Mouse (Mus musculus) left cerebral cortex, adult 18-20 months (tissue): ENCODE measurements at regions not wholly inside any gene's neighbourhood (a gene's known extent, or its start where the extent isn't known, plus 50 kb on each side); places are given as distances from the start of the nearest gene placed in this dataset.

Experiments
- DNase-seq, 2 experiments: peaks; one replicate each; pipeline ENCODE4 v3.0.0; 2021 to 2022; ENCODE audit warnings: low spot score in 2 of 2, mixed read lengths in 1 of 2

DNA sequence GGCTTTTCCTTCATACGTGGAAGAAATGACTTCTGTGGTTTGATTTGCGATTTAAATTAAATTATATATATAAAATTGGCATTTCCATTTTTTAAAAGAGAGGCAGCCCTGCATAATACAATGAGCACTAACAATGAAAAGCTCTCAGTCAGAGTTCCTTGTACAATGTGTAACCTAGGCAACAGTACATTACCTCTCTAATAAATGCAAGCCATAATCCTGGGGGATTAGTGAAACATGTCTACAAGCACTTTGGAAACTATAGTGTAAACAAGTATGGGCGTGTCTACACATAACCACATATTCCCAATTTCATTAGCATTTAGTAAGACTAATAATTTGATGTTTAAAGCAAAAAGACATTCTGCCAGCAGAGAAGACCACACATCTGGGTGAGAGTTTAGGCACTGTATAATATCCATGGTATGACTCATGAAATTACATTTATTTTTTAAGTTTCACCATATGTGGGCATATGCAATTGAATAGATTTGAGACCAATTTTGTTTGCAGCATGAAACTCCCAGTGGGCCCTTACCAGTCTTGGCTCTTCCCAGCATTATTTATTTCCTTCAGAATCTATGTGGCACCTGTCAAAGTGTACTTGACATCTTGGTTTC lies 130.9 kb upstream of the Sstr4 start:
- no peak for DNase-seq

DNA sequence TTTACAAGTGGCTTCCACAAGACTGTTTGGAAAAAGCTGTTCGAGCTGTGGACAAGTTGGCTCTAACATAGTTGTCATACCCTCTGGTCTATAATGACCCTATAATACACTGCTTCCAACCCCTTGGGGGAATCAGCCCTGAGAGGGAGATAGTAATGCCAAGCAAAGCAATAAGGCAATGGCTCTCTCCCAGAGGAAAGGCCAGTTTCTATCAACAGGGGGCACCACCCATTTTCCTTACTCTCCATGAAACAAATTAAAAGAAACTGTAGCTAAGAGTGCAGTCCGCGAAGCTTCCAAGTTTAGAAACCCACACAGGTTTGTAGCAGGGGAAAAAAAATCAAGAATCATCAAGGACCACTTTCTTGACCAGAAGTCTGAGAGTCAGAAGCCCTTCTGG lies 115.9 kb upstream of the Sstr4 start:
- DNase-seq = no peak

DNA sequence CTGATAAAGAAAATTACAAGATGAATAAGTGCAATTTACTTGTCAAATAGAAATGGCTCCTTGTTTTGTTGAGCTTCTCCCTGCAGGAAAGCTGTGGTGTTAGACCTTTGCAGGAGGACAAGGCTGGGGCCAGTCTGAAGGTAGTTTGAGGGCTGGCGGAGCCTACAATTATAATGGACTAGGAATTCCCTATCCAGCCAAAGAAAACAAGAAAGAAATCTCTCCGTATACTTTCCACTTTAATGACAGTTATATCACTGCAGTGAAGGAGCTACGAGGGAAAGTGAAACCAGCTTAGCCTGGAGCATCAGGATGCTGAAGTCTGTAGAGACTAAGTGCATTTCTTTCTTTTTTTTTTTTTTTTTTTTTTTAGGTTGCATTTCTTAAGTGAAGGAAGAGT lies 104.8 kb upstream of the Sstr4 start:
- DNase-seq = no peak

GRCm38 (mm10) chr2:148292442-148292841 lies 102.7 kb upstream of the Sstr4 start:
- DNase-seq = no peak

GRCm38 (mm10) chr2:148292895-148293294 lies 102.2 kb upstream of the Sstr4 start:
- no peak for DNase-seq

DNA sequence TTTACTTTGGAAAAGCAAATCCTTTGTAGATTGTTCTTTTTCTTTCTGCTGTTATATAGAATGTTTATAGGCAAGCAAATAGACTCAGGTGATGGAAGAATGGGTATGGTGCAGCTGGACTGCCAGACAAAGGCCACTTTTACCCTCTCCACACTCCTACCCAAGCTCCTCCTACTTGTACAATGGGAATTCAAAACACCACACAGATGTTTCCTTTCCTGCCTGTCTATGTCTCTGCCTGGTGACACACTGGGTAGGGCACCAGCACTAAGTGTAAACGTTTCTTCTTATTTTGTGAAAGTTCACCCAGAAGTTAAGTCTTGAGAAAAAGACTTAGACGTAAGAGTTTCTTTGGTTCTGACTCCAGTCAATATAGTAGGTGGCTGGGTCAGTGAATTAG lies 94.3 kb upstream of the Sstr4 start:
- no peak for DNase-seq

- DNase-seq = no peak
Observed at GRCm38 (mm10) chr2:148312255-148312654, 82.9 kb upstream of the Sstr4 start.

- no peak for DNase-seq
Observed at GRCm38 (mm10) chr2:148320896-148321295, 74.2 kb upstream of the Sstr4 start.

GRCm38 (mm10) chr2:148325362-148325761 lies 69.8 kb upstream of the Sstr4 start:
- no peak for DNase-seq

DNA sequence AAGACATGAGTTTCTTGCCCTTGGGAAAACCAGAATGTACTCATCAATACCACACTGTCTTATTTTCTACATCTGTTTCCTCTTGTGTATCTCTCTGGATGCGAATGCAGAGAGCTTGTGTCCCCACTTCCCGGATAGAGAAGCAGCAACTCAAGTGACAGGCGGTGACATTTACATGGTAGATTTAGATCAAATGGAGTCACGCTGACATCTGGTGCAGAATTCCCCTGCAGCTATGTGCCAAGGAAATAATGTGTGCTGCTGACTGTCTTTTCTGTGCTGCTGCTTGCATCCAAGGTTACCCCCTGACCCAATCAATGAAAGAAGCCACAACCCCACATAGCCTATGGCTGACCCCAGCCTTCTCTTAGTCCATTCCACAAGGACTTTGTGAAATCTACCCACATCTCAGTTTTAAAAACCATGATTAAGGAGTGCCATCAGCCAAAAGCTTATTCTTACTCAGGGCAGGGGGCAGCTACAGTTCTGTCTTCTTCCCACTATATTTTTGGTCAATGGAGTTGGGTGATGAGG lies 69.2 kb upstream of the Sstr4 start:
- no peak for DNase-seq

DNA sequence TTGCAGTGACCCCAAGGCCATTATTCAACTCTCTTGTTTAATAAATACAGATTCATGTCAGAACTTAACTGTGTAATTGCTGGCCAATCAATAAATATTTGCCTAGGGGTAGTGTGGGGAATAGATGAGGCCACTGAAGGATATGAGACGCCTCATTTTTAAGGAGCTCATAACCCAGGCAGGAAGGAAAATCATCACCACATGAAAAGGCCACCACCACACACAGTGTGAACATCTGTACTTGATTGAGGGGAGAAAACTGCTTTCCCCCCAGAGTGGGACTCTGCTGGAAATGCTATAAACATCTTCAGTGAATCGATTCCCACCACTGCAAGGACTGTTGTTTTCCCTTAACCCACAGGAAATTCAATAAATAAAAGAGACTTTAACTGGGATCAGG lies 68.7 kb upstream of the Sstr4 start:
- DNase-seq = no peak

- no peak for DNase-seq
Observed at GRCm38 (mm10) chr2:148327552-148327951, 67.6 kb upstream of the Sstr4 start.

DNA sequence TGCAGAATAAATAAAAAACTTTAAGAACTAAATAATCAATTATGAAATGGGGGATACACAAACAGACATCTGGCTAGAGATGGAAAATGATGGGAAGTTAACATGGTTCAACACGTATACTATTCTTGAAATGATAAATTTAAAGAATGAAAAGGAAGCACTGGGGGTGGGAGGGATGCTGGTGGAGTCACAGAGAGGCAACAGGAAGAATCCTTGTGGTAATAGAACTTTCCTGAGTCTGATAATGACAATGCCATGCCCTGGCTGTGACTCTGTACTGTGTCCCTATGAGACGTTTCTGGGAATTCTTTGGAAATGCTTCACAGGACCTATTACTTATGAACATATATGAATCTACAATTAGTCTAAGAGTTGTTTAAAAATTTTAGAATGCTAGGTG lies 64.8 kb upstream of the Sstr4 start:
- DNase-seq = no peak

DNA sequence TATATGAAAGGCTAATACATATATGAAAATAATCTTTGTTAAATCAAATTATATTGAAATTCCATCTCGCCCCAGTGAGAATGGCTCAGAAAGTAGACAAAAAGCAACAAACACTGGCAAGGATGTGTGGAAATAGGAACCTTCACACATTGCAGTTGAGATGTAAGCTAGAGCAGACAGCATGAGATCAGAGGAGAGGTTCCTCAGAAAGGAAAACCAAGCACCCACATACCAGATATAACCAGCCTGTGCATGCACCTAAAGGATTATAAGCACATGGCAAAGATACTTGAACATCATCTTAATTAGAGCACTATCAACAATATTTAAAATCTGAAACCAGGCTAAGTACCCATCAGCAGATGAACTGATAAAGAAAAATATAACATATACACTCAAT lies 60.6 kb upstream of the Sstr4 start:
- DNase-seq = no peak

DNA sequence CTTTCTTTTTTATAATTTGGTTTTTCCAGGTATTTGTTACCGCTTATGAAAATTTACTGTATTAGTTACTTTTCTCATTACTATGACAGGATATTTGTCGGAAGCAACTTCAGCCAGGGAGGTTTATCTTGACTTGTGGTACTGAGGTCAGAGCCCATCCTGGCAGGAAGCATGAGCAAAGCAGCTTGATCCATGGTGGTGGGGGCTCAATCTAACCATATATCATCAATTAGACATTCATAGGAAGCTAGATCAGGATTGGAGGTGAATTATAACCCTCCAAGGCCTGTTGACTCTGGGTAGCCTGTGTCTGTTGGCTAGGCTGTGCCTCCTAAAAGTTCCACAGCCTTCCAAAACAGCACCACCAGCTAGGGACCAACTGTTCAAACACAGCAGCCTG lies 58.5 kb upstream of the Sstr4 start:
- DNase-seq = no peak

GRCm38 (mm10) chr2:148338308-148338768 lies 56.8 kb upstream of the Sstr4 start:
- no peak for DNase-seq

DNA sequence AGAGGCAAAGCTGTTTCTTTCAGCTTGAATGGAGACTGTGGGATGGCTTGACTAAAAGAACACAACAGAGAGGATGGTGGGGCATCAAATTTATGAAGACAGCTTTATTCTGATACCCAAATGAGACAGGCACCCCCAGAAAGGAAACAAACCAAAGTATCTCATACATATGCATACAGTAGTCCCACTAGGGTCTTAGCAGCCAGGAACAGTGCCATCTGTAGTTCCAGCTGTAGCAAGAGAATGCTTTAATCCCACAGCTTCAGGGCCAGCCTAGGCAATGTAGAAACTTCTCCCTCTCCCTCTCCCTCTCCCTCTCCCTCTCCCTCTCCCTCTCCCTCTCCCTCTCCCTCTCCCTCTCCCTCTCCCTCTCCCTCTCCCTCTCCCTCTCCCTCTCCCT lies 56.2 kb upstream of the Sstr4 start:
- no peak for DNase-seq

- no peak for DNase-seq
Observed at GRCm38 (mm10) chr2:148344193-148344592, 51.0 kb upstream of the Sstr4 start.
